Mouse (Mus musculus) thymus, postnatal 36 days (tissue): ENCODE data around the gene Narfl.

Source experiments
- DNase-seq, 2 experiments: peaks; one replicate each; pipeline ENCODE4 v3.0.0; 2022; ENCODE audit warnings: mixed read lengths in 2 of 2

Narfl gene

DNA sequence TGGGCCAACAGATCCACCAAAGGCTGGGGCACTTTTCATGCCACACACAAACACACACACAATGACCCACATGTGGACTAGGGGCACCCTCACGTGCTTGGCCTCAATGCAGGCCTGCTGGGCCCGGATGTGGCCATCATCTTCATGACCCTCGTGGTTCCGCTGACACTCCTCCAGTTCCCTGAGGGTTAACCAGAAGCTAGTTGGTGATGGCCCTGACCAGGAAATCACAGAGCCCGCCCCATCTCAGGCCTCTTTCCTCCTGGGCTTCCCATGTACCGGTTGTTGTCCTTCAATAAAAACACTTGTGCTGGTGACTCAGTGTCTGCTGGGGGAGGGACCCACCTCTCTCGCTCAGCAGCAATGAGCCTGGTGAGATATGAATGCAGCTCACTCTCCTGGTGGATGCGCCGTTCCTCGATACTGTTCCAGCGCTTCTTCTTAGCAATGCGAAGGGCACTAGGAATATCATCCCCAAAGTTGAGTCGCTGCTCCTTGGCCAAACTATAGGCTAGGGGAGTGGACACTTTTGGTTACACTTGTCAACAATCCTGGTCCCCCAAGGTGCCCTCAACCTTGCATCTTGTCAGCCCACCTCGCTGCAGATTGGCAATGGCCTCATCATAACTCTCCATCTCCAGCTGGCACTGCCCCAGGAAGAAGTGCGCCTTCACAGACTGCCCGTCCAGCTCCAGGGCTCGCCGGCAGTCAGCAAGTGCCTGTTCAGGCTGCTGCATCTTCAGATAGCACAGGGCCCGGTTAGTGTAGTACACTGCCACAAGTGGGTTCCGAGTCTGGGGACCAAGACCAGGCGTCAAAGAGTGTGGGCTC is 58.1 kb downstream of the Narfl start:
- peak in 1 of 2 experiments; percentile 29 for DNase-seq

DNA sequence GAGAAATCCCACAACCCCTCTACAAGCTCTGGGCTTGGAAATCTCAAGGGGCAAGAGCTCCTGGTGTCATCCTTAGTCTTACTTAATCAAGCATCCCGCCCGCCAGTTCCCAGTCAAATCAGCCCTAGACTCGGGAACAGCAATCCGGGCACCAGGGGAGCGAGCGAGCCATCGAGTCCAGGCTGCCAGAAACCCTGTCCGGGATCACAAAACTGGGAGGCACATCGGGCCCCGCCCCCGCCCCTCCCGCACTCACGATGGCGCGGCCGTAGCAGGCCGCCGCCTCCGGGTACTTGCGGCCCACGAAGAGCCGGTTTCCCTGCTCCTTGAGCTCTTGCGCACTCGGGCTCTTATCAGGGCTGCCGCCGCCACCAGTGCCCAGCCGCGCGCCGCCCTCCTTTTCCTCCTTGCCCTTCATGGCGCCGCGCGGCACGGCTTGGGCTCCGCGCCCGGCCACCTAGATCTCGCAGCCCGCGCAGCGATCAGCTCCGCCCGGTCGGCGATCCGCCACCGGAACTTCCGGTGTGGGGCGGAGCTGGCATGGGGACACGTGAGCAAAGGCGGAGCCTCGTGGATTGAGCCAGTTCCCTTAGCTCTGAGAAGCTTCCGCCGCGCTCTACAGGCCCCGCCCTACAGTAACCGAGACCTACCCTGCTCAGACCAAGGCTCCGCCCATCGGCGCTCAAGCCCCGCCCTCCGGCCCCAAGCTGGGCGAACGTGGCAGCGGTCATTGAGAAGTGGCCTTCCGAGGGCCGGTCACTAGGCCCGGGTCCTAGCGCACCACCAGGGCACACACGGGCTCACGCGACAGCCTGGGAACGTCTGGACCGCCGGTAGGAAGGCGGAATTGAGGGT is 59.1 kb downstream of the Narfl start:
- peak; percentile 97 to 99 for DNase-seq
